Mouse (Mus musculus): Measurements from ENCODE around the gene Pnpla6. TPM values are rescaled to one million over a fixed set of nuclear protein-coding genes. Genes with fewer than 3 reads are reported as not detected.

The Pnpla6 gene
- polyA plus RNA-seq, 1 experiment from 2014 or later = 19.0 TPM

DNA sequence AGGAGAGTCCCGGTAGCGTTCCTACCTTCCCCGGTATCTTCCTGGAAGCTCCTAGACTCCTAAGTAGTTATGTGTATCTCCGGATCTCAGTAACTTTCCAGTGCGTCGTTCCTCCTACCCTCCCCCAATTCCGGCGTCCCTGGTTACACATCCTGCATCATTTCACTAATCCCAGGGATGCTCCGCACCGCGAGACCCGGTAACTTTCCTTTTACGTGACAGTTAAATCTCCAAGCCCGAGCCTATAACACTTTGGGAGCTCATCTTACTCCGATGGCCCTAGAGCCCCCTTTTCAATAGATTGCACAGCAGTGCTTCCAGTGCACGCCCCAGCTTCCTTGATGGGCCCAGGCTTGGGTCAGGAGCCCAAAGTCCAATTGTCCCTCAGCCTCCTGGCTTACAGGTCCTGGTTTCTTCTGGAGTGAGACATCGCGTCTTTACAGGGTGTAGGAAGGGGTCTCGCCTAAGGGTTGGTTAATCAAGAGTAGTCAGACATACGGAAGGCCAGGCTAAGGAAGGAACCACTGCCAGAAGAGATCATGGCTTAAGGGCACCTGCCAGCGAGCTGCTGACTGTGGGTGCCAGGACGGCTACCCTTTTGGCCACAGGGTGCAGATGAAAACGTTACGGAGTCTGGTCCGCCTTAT, 710 bp downstream of the Pnpla6 start:
- Histone ChIP-seq H3K4me2 (replicated peaks; ENCODE audit: low read depth, low read length) (peak overlapping the region; percentile 81), H3K36me3 (ENCODE audit: insufficient read depth, low read length) (no peaks in the 10 kb centered on the region; the same call in 1 of the 2 replicates), H3K27me3 (replicated peaks; ENCODE audit: insufficient read depth, low read length) (no peaks in the 10 kb centered on the region), H3K27ac (ENCODE audit: low read length) (peak overlapping the region; percentile 70), H3K4me1 (ENCODE audit: insufficient read depth, low read depth, low read length) (no peaks in the 10 kb centered on the region; the same call in 1 of the 2 replicates), H3K9me3 (ENCODE audit: low read length) (no peaks in the 10 kb centered on the region), H3K4me3 (ENCODE audit: low read depth, low read length) (peak overlapping the region; percentile 69), H3K9ac (replicated peaks; ENCODE audit: low read depth) (peak overlapping the region; percentile 55)
- TF ChIP-seq EP300 (IDR thresholded peaks at IDR 0.05) = no peak; the same call in 1 of the 2 replicates
- no peak for TF ChIP-seq CTCF (IDR thresholded peaks at IDR 0.05)
- ATAC-seq (peak; percentile 53), DNase-seq (ENCODE audit: low spot score) (peak; percentile 69)
- WGBS = 0% methylated on average over 25 of the region's 25 CpGs

- peak overlapping the region; percentile 70 for H3K27ac ChIP-seq (ENCODE audit: low read length)
- WGBS = under 1% methylated on average over 36 of the region's 36 CpGs
- DNase-seq (ENCODE audit: low spot score) (peak; percentile 95), ATAC-seq (peak; percentile 82)
- H3K27me3 ChIP-seq (replicated peaks; ENCODE audit: insufficient read depth, low read length) = no peaks in the 10 kb centered on the region
- peak overlapping the region; percentile 69 for H3K4me3 ChIP-seq (ENCODE audit: low read depth, low read length)
- TF ChIP-seq EP300 (IDR thresholded peaks at IDR 0.05) (no peak), CTCF (IDR thresholded peaks at IDR 0.05) (no peak)
- H3K36me3 ChIP-seq (ENCODE audit: insufficient read depth, low read length) = no peaks in the 10 kb centered on the region; the same call in 1 of the 2 replicates
- H3K4me1 ChIP-seq (ENCODE audit: insufficient read depth, low read depth, low read length) = no peaks in the 10 kb centered on the region; the same call in 1 of the 2 replicates
- H3K9me3 ChIP-seq (ENCODE audit: low read length) = no peaks in the 10 kb centered on the region
- H3K9ac ChIP-seq (replicated peaks; ENCODE audit: low read depth) = peak overlapping the region; percentile 55
- H3K4me2 ChIP-seq (replicated peaks; ENCODE audit: low read depth, low read length) = peak overlapping the region; percentile 81
Measured at GRCm38 (mm10) chr8:3516450-3517116, 1.4 kb downstream of the Pnpla6 start.

DNA sequence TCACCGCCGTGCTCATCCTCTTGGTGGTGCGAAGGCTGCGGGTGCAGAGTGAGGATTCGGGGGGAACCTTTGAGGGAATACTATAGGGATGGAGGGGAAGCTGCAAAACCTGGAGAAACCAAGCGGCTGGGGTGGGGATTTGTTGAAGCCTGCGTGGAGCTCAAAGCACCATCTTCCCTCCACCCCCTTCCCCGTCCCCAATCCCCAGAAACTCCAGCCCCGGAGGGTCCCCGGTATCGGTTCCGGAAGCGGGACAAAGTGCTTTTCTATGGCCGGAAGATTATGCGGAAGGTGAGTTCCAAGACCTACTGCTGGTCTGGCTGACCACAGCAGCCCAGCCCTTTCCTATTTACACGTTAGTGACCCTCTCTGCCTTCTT, 1.9 kb downstream of the Pnpla6 start:
- TF ChIP-seq CTCF (IDR thresholded peaks at IDR 0.05) = no peak
- no peak for TF ChIP-seq EP300 (IDR thresholded peaks at IDR 0.05)
- Histone ChIP-seq H3K27me3 (replicated peaks; ENCODE audit: insufficient read depth, low read length) (no peaks in the 10 kb centered on the region), H3K9me3 (ENCODE audit: low read length) (no peaks in the 10 kb centered on the region), H3K4me3 (ENCODE audit: low read depth, low read length) (peak overlapping the region; percentile 69), H3K36me3 (ENCODE audit: insufficient read depth, low read length) (peaks cover 2% of the 10 kb centered on the region; the same call in 1 of the 2 replicates), H3K27ac (ENCODE audit: low read length) (peak overlapping the region; percentile 70), H3K4me2 (replicated peaks; ENCODE audit: low read depth, low read length) (peak overlapping the region; percentile 81), H3K4me1 (ENCODE audit: insufficient read depth, low read depth, low read length) (no peaks in the 10 kb centered on the region; the same call in 1 of the 2 replicates), H3K9ac (replicated peaks; ENCODE audit: low read depth) (peak overlapping the region; percentile 29; the same call in 1 of the 2 replicates)
- ATAC-seq (peak; percentile 11), DNase-seq (ENCODE audit: low spot score) (peak; percentile 28)
- 4% methylated on average over 16 of the region's 16 CpGs for WGBS

- ATAC-seq (no peak), DNase-seq (ENCODE audit: low spot score) (no peak)
- 84% methylated on average over 13 of the region's 13 CpGs for WGBS
- Histone ChIP-seq H3K4me2 (replicated peaks; ENCODE audit: low read depth, low read length) (no peak overlapping the region), H3K9ac (replicated peaks; ENCODE audit: low read depth) (no peak overlapping the region), H3K27me3 (replicated peaks; ENCODE audit: insufficient read depth, low read length) (no peaks in the 10 kb centered on the region), H3K36me3 (ENCODE audit: insufficient read depth, low read length) (peaks cover 32% of the 10 kb centered on the region), H3K4me3 (ENCODE audit: low read depth, low read length) (no peak overlapping the region), H3K27ac (ENCODE audit: low read length) (no peak overlapping the region), H3K4me1 (ENCODE audit: insufficient read depth, low read depth, low read length) (no peaks in the 10 kb centered on the region; the same call in 1 of the 2 replicates), H3K9me3 (ENCODE audit: low read length) (no peaks in the 10 kb centered on the region)
- TF ChIP-seq EP300 (IDR thresholded peaks at IDR 0.05) = no peak
- TF ChIP-seq CTCF (IDR thresholded peaks at IDR 0.05) = no peak
Measured at GRCm38 (mm10) chr8:3522007-3522697, 7.0 kb downstream of the Pnpla6 start.

DNA sequence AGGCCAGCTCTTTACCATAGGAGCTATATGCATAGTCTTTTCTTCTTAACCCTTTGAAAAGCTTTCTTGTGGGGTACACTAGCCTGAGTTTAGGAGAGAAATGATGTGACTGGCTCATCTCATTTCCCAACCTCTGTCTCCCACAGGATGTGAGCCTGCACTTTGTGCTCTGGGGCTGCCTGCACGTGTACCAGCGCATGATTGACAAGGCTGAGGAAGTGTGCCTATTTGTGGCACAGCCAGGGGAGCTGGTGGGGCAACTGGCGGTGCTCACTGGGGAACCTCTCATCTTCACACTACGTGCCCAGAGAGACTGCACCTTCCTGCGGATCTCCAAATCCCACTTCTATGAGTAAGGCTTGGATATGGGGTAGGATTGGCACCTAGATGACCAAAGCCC, 15.6 kb downstream of the Pnpla6 start:
- Histone ChIP-seq H3K4me1 (ENCODE audit: insufficient read depth, low read depth, low read length) (no peaks in the 10 kb centered on the region), H3K4me3 (ENCODE audit: low read depth, low read length) (no peak overlapping the region)

GRCm38 (mm10) chr8:3531936-3532335, 16.8 kb downstream of the Pnpla6 start:
- Histone ChIP-seq H3K9me3 (ENCODE audit: low read length) (no peaks in the 10 kb centered on the region), H3K4me1 (ENCODE audit: insufficient read depth, low read depth, low read length) (no peaks in the 10 kb centered on the region), H3K9ac (replicated peaks; ENCODE audit: low read depth) (no peak overlapping the region), H3K36me3 (ENCODE audit: insufficient read depth, low read length) (peaks cover 25% of the 10 kb centered on the region), H3K27me3 (replicated peaks; ENCODE audit: insufficient read depth, low read length) (no peaks in the 10 kb centered on the region), H3K4me3 (ENCODE audit: low read depth, low read length) (no peak overlapping the region), H3K4me2 (replicated peaks; ENCODE audit: low read depth, low read length) (no peak overlapping the region), H3K27ac (ENCODE audit: low read length) (no peak overlapping the region)
- TF ChIP-seq CTCF (IDR thresholded peaks at IDR 0.05) (no peak), EP300 (IDR thresholded peaks at IDR 0.05) (no peak)
- WGBS = 94% methylated on average over 18 of the region's 18 CpGs
- DNase-seq (ENCODE audit: low spot score) (no peak), ATAC-seq (no peak)

More for the DNA sequence above, 15.6 kb downstream of the Pnpla6 start:
- peaks cover 30% of the 10 kb centered on the region for H3K36me3 ChIP-seq (ENCODE audit: insufficient read depth, low read length)
- H3K27ac ChIP-seq (ENCODE audit: low read length) = no peak overlapping the region
- TF ChIP-seq CTCF (IDR thresholded peaks at IDR 0.05) = no peak
- TF ChIP-seq EP300 (IDR thresholded peaks at IDR 0.05) = no peak
- ATAC-seq (no peak), DNase-seq (ENCODE audit: low spot score) (no peak)
- no peaks in the 10 kb centered on the region for H3K9me3 ChIP-seq (ENCODE audit: low read length)
- no peak overlapping the region for H3K4me2 ChIP-seq (replicated peaks; ENCODE audit: low read depth, low read length)
- H3K9ac ChIP-seq (replicated peaks; ENCODE audit: low read depth) = no peak overlapping the region
- 82% methylated on average over 5 of the region's 5 CpGs for WGBS
- H3K27me3 ChIP-seq (replicated peaks; ENCODE audit: insufficient read depth, low read length) = no peaks in the 10 kb centered on the region

All from lung, postnatal 0 days (tissue).